Mouse (Mus musculus) adrenal gland, adult (tissue): ENCODE results near the gene Grtp1.
A peak's percentile ranks its signal among the peaks of the same experiment; 100 is the strongest.

Experiments used
- DNase-seq, 2 experiments: peaks; one replicate each; pipeline ENCODE4 v3.0.0; 2022 to 2023; ENCODE audit warnings: low spot score in 1 of 2; ENCODE audit not compliant: inconsistent age in 2 of 2

Grtp1 gene

DNA sequence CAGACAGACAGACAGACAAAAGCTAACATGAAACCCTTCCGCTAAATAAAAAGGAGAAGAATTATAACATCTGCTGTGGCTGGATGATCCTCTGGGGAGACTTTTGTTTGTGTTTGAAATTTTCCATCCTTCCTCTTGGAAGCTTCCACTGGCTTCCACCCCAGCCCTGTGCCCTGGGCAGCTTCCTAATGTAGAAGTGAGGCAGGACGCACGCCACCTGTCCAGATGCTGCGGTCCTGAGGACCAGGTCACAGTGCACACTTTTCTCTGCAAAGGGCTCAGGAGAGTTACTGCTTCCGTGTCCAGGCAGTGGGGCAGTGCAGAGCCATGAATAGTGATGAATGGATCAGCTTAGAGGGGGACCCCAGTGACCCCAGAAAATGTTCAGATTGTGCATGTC, 4.9 kb upstream of the Grtp1 start:
- DNase-seq, result no peak

DNA sequence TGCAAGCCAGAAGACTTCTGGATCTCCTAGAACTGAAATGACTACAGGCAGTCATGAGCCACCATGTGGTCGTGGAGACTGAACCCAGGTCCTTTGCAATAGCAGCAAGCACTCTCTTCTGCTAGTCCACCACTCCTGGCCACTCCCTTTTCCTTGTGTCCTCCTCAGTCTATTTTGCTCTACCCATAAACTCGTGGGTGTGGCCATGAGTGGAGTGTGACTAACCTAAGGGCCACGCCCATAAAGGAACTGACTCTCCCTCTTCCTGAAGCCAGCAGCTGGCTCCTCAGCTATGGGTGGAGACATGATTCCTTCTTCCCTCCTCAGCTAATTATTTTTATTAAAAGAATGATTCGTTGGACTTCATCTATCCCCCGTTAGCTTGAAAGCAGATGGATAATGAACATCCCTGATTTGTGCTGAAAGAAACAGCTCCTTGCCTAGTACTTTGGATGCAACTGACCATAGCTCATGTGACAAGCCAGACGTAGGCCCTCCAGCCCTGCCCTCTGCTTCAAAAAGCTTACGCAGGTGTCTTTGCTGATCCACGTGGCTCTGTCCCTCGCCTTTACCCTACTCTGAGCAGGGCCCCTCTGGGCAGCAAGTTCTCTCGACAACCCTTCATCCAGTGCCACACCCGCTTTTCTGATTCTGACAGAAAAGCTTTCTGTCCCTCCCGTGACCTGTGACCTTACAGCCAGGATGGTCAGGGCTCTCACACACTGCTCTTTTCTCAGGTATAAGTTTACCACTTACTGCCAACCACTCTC, 4.1 kb upstream of the Grtp1 start:
- peak in 1 of 2 experiments; percentile 57 for DNase-seq

DNA sequence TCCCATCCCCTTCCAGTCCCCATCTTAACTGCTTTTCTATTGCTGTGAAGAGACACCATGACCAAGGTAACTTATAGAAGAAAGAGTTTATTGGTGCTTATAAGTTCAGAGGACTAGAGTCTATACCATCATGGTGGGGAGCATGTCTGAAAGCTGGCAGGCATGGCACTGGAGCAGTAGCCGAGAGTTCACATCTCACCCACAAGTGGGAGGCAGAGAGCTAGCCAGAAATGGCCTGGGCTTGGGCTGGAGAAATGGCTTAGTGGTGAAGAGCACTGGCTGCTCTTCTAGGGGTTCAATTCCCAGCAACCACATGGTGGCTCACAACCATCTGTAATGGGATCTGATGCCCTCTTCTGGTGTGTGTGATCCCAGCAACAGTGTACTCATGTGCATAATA, 3.1 kb upstream of the Grtp1 start:
- peak in 1 of 2 experiments; percentile 40 for DNase-seq

DNA sequence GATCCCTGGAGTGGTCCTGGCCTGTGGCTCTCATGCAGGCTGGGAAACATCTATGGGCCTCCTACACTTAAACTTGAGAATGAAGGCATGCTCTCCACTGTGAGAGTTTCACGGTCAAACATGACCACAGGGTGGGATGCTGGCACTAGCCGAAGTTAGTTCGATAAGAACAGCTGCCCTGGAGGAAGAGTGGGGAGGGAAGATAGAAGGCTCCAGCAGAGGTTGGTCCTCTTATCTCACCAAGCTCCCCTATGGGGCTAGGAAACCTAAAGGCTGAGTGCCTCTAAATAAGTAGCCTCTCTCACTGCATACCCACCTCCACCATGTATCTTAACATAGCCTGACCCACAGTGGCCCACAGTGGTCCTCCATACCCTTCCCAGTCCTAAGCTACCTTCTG, 2.4 kb upstream of the Grtp1 start:
- no peak for DNase-seq

DNA sequence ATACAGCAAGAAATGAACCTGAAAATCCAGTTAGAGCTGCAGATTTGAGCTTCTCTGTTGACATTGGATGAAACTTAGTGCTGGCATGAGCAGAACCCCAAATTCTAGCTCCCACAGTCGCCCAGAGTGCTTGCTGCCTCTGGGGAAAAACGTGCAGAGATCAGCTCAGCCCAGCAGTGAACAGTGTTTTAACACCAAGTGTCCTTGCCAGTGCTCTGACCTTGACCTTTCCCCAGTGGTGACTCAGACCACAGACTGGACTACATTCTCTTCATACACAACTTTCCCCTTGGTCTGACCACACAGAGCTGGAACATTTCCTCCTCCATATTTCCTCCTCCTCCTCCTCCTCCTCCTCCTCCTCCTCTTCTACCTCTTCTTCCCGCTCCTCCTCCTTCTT, 1.6 kb upstream of the Grtp1 start:
- DNase-seq, result peak; percentile 86 to 91

DNA sequence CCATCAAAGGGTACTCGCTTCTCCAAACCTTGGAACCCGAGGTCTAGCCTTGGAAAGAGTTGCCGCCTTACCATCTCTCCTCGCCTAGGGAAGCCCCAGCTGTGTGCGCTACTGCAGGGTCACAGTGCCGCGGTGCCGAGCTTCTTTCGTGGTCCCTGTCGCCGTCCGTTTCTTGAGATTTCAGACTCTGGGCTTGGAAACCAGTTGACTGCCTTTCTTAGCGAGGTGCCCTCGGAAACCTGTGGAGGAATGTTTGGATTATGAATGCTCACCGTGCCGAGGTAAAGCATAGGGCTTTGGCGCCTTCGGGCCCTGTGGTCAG, 554 bp upstream of the Grtp1 start:
- no peak for DNase-seq

DNA sequence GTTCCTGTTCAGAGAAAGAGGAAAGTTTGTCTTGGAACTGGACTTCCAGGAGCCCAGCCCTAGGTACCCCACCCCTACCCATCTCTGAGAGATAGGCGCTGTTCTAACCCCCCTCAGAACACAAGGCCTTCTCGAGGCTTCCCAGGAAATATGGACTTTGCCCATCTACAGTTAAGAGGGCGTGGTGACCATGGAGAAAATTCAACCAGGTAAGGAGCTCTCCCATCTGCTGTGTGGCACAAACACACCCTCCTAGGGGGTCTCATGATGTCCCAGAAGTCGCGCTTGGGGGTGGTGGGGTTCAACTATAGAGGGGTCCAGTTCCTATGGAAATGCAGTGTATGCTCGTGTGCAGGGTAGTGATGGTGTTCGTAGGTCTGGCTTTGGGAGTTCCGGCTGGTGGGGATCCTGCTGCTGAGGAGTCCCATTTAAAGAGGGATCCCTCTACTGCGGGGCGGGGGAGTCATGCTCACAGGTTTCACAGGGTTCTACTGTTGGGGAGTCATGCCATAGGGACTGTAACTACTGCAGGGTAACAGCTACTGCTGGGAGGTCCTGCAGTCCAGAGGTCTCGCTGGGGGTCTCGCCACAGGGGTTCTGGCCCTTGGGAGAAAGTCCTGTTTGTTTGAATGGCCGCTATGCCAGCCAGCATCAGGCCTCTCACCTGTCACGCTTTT, 897 bp downstream of the Grtp1 start:
- peak in 1 of 2 experiments; percentile 54 for DNase-seq

DNA sequence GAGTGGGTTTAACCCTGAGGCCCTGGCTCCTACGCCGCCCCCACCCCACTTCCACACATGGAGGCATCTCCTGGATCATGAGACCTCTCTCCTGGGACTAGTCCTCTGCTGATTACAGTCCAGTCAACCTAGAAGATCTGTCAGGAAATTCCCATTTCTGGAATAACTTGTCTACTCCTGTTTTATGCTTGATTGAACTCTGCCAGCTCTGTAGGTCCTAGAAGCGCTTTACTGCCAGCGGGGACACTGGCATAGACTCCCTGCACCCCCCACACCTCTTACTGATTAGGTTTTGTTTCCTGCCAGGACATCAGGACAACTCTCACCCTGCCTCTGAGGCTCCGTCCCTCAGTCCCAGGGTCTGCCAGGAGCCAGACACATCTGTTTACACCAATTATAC, 2.9 kb downstream of the Grtp1 start:
- no peak for DNase-seq

DNA sequence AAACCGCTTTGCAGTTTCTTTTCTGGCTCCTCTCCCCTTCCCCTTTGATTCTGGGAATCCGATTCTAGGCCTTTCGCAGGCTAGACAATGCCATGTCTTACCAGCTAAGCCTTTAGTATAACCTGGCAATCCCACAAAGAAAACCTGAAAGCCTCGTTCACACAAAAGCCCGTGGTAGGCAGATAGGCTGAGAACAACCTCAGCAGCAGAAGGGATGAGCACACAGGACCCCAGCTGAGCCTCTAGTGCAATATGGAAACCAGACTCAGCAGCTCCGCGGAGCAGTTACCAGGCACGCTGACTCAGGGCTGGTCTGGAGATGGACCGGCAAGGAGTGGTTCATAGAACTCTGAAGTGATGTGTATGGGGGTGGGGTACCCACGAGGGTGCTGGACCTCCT, 5.6 kb downstream of the Grtp1 start:
- DNase-seq, result no peak

DNA sequence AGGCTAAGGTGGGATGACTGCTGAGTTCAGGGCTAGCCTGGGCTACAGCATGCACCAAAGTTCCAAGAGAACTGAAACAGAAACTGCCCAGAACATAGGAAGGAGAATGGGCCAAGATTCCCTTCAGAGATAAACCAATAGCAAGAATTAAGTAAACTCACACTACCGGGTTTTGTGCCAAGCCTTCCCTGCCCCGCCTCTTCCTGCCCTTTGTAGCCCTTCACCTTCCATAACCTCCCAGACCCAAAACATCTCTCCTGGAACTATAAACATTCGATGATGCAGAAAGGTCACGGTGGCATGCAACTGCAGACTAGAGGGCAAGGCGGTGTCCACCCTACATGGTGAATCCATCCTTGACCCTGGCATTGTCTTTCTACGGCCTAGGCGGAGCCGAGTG, 10.2 kb downstream of the Grtp1 start:
- no peak for DNase-seq

DNA sequence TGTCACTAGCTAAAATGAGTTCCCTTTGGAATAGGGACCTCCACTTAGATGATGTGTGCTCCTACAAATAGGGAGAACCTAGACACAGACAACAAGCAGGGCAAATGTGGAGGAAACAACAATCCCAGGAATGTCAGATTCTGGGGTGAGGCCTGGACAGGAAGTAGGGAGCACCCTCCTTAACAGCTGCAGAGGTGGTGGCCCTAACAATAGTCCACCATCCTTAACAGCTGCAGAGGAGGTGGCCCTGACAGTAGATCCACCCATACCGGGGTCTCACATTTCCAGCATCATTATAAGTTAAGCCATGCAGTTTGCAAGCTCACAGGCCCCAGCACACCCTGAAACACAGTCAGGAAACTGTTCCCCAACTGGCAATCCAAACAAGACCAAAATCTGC, 11.6 kb downstream of the Grtp1 start:
- no peak for DNase-seq

DNA sequence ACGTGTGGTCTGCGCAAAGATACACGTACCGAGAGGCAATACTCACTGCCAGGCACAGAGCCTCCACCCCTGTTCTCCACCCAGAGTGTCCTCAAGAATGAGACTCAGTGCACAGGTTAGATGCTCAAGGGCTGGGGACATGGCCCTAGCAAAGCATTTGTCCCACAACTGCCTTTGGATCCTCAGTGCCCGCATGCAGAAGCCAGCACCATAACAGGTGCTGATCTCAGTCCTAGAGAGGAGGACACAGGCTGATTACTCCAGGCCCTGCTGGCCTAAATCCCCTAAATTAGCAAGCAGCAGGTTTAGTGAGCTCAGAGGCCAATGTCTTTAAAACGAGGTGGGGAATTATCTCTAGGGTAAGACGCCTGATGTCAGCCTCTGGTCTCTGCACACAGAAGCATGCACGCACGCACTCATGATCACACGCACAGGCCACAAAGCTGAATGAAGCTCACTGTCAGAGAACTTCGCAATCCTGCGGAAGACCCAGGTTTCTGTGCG, 12.3 kb downstream of the Grtp1 start:
- no peak for DNase-seq

DNA sequence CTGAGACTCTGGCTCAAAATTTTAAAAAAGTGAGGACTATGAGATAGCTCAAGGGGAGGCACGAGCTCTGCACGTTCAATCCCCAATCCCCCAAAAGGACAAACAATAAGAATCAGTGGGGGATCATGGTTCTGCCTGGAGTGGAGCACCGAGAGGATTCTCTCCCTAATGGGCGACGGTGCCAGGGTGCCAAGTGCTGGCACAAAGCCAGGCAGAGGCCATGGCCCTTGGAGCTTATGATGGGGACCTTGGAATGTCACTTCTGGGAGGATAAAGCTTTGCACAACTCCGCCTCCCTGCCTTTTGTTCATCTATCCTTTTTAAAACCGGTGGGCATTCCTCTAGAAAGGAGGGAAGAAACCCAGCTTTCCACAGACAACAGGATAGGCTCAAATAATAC, 12.8 kb downstream of the Grtp1 start:
- peak; percentile 46 to 83 for DNase-seq

DNA sequence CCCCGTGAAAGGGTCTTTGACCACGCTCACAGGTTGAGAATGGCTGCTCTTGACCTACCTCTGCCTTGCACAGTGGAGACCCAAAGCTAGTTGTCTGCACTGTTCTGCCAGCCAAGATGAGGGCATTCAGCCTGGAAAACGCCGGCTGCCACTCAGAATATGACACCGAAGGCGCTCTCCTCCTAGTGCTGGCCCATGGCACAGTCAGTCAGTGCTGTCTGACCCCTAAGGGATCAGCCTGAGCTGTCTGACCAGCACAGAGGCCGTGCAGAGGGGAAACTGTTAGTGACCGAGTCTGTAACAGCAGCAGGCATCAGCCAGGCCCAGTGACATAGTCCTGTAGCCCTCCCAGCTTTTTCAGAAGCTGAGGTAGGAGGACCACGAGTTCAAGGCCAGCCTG, 13.2 kb downstream of the Grtp1 start:
- DNase-seq, result no peak

DNA sequence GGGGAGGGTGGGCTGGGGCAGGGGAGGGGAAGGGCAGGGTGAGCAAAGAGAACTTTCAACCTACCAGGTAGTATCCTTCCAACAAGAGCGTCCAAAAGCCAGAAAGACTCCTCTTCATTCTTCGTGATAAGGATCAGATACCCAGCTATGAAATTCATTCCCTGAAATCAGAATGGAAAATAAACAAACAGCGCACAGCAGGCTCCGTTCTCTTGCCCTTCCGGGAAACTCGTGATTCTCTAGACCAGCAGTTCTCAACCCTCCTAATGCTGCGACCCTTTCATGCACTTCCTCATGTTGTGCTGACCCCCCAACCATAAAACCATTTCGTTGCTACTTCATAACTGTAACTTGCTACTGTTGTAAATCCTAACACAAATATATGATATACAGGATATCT, 13.6 kb downstream of the Grtp1 start:
- no peak for DNase-seq

DNA sequence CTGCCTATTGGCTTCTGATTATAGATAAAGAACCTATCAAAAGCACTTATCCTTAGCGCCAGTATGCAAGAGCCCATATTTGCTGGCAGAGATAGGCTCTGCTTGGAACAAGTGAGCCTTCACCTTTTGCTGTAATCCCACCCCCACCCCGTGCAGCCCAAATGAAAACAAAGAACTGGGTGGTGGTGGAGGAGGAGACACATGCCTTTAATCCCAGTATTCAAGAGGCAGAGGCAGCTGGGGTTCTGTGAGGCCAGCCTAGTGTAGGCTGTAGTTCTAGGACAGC, 18.8 kb downstream of the Grtp1 start:
- no peak for DNase-seq

DNA sequence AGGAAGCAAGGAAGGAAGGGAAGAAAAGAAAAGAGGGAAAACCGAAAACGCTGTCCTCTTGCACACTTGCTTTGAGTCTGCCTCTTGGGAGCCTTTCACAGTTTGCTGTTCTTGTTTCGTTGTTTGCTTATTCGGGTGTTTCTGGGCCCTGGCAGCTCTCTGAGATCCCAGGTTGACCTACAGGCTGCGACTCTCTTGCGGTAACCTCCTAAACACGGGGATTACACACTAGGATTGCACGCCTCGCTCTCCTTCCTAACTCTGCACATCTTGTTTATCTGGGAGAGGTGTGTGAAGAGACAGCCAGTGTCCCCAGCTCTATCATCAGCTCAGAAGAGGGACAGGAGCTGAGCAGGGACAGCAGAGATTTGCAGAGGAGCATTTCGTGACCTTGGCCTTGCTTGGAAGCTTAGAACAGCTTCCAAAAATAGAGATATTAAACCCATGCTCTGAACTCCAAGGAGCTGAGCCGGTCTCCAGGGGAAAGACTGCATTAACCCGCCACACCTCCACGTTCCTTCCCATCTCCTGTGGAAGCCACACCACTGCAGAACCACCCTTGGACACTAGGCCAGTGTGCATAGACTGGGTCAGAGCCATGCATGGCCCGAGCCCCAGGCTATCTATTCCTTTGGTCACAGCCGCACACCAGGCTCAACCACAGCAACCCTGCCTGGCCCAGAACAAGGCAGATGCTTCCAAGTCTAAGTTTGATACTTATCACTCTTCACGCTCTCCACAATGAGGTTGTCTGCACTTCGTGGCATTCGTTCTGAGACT, 19.3 kb downstream of the Grtp1 start:
- peak; percentile 67 to 82 for DNase-seq

DNA sequence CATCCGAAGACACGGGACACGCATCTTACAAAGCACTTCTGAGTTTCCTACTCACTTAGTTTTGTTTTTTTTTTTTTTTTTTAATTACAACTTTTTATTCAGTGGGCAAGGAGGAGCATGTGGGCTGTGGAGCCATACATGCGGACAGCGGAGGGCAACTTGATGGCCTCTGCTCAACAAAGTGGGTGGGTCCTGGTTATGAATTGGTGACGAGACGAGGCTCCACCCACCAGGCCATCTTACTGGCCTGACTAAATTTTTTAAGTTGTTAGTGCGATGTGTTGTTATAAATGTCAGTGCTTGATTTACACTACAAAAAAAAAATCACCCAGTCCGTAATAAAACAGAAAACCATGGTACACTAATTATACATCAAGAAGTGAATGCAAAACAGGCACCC, 20.0 kb downstream of the Grtp1 start:
- DNase-seq, result no peak

DNA sequence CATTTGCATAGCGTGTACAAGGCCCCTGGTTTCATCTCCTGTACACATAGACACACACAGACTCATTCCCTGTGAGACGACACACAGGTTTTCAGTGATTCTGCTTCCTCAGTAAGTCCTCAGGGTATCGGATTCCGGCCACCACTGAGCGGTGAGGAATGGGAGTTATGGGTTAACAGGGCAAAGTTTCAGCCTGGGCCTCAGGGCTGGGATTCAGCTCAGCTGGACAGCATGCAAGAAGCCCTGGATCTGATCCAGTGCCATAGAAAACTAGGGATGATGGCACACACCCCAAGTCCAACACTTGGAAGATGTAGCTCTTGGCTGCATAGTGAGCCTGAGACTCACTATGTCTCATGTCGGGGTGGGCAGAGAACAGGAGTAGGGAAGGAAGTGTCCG, 20.5 kb downstream of the Grtp1 start:
- peak in 1 of 2 experiments; percentile 62 for DNase-seq

DNA sequence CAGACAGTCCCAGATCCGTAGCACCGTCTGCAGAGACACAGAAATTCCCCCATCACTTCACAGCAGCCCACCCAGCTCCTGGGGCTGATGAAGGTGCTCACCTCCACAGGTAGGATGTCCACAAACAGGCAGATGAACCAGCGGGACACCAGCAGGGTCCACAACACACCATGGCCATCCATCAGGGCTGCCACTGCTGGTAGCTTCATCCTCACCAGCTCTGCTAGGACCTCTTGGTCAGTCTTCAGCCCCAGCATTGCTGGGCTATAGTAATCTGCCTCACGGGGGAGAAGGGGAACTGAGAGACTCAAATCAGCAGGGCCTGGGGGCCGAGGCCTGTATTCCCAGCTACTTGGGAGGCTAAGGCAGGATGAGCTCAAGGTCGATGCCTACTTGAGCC, 20.9 kb downstream of the Grtp1 start:
- DNase-seq, result no peak

DNA sequence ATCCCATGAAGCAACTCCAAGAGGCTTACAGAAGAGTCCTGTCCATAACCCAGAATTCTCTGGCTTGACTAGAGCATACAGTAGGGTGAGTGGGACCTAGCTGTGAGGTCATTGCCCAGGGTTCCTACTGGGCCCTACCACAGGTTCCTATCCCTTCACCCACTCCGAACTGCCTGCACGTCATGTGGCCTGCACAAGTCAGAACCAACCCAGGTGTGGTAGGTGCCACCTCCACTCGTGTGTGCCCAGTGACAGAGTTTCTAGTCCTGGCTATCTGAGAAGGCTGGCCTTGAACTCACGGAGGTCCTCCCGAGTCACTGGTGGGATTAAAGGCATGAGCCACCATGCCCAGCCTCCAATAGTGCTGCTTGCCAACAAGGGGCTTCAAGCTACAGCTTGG, 22.3 kb downstream of the Grtp1 start:
- DNase-seq, result no peak

DNA sequence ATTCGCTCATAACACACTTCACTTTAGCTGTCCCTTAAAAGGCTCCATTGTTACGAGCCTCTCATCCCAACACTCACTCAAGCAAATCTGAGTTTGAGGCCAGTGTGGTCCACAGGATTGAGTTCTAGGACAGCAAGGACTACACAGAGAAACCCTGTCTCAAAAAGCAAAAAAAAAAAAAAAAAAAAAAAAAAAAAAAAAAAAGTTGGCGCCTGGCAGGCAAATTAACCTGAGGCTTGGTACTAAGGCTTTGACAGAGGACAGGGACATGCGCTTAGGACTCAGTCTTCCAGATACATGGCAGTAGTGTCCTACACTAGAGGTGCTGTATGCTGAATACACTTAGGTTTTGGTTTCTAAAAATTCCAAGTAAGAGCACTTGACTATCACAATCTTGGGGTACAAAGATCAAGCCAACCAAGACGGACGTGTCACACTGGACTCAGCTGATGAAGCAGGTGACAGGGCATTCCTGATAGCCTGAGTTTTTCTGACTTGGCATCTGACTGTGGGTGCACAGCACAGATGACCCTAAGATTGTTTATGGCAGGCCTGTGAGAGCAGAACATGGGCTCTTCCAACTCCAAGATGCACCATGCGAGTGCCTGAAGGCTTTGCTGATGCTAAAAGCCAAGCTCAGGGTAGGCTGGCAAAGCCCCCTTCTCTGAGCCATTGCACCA, 23.1 kb downstream of the Grtp1 start:
- no peak for DNase-seq
